Mouse (Mus musculus): ENCODE data around the gene Mbd3.

- TF ChIP-seq EP300 (IDR thresholded peaks at IDR 0.05; ENCODE audit: insufficient read depth, low read depth, low read length), result no peak
- TF ChIP-seq POLR2A (IDR thresholded peaks at IDR 0.05; ENCODE audit: insufficient read depth, low read length), result no peak
Measured at GRCm38 (mm10) chr10:80352727-80353126, 46.6 kb downstream of the Mbd3 start.

Data from ES-Bruce4 (cell line).